Mouse (Mus musculus): Measurements from ENCODE around the gene Furin. TPM values are rescaled to one million over a fixed set of nuclear protein-coding genes. Genes with fewer than 3 reads are reported as not detected.

Gene Furin
- polyA plus RNA-seq, 1 experiment from 2014 or later, result 8.7 TPM

DNA sequence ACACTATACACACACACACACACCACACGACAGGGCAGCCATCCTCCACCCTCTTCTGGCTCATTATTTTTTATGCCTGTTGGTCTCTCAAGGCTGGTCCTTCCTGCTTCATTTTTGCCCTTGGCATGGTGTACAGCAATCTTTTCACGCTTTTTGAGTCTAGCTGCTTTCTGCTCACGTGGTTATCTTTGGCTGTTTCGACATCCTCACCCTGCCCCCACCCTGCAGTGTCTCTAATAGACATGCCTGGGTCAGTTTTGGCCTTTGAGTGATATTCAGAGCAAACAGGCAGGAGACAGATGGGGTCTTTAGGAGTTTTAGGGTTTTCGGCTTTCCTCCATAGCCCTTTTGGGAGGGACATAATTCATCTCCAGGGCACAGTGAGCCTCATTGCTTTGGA is 58.4 kb downstream of the Furin start:
- Histone ChIP-seq H3K4me1 (ENCODE audit: control insufficient read depth, insufficient read depth, low read length) (peaks cover 13% of the 10 kb centered on the region), H3K9ac (ENCODE audit: low read length) (no peak overlapping the region), H3K27me3 (ENCODE audit: control insufficient read depth, insufficient read depth, low read length) (no peaks in the 10 kb centered on the region), H3K4me3 (replicated peaks; ENCODE audit: low read length) (no peak overlapping the region), H3K4me2 (ENCODE audit: low read depth, low read length) (no peak overlapping the region), H3K27ac (ENCODE audit: low read length) (peak overlapping the region; percentile 80; the same call in 1 of the 2 replicates), H3K36me3 (ENCODE audit: control insufficient read depth, insufficient read depth, low read length) (no peaks in the 10 kb centered on the region), H3K9me3 (replicated peaks; ENCODE audit: control insufficient read depth, low read length) (no peaks in the 10 kb centered on the region)
- WGBS, result 85% methylated on average over 5 of the region's 5 CpGs
- ATAC-seq (ENCODE audit: insufficient read depth, low FRiP score), result no peak

DNA sequence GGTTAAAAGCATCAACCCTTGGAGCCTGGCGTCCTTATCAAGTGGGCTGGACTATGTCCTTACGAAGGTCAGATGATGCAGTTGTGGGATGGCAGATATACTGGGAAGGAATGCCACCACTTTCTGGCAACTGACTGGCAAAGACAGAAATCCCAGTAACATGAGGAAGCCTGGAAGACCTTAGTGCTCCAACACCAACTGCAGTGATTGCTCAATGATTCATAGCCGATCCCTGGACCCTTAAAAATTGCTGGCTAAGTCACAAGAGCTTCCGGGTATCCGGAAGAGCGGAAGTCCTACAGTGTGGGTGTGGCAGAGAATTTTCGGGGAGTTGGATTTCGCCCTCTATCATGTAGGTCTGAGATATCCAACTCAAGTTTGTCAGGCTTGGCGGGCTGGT is 59.1 kb downstream of the Furin start:
- Histone ChIP-seq H3K4me2 (ENCODE audit: low read depth, low read length) (no peak overlapping the region), H3K9ac (ENCODE audit: low read length) (no peak overlapping the region), H3K4me3 (replicated peaks; ENCODE audit: low read length) (no peak overlapping the region), H3K36me3 (ENCODE audit: control insufficient read depth, insufficient read depth, low read length) (no peaks in the 10 kb centered on the region), H3K27me3 (ENCODE audit: control insufficient read depth, insufficient read depth, low read length) (no peaks in the 10 kb centered on the region), H3K9me3 (replicated peaks; ENCODE audit: control insufficient read depth, low read length) (no peaks in the 10 kb centered on the region), H3K4me1 (ENCODE audit: control insufficient read depth, insufficient read depth, low read length) (peaks cover 14% of the 10 kb centered on the region), H3K27ac (ENCODE audit: low read length) (no peak overlapping the region)
- 94% methylated on average over 9 of the region's 9 CpGs for WGBS
- ATAC-seq (ENCODE audit: insufficient read depth, low FRiP score), result no peak

DNA sequence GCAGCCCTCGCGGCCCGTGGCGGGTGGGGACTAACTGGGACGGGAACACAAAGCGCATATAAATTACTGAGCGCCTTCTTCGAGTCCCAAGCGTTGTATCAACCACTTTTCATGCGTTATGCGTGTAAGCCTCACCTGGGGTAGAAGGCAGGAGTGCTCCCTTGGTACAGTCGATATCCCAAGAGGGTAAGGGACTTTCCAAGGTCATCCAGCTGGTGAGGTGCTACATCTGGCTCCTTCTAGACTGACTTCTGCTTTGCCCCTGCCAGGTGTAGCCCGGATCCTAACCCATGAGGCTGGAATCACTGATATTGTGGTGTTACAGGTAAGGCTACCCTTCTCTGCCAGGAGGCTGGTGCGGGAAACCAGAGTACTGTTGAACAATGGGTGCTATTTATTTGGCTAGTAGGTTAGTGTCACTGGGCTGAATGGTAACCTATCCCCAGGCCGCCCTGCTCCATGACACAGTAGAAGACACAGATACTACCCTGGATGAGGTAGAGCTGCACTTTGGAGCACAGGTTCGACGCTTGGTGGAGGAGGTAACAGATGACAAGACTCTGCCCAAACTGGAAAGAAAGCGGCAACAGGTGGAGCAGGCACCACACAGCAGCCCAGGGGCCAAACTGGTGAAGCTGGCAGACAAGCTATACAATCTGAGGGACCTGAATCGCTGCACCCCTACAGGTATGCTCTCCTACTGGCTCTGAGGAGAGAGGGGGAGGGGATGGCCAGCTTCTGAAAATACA is 61.8 kb downstream of the Furin start:
- WGBS, result 21% methylated on average over 19 of the region's 19 CpGs
- peak overlapping the region; percentile 95 for H3K4me2 ChIP-seq (ENCODE audit: low read depth, low read length)
- no peaks in the 10 kb centered on the region for H3K36me3 ChIP-seq (ENCODE audit: control insufficient read depth, insufficient read depth, low read length)
- H3K27ac ChIP-seq (ENCODE audit: low read length), result peak overlapping the region; percentile 69
- ATAC-seq (ENCODE audit: insufficient read depth, low FRiP score), result no peak
- H3K4me3 ChIP-seq (replicated peaks; ENCODE audit: low read length), result peak overlapping the region; percentile 66
- no peaks in the 10 kb centered on the region for H3K27me3 ChIP-seq (ENCODE audit: control insufficient read depth, insufficient read depth, low read length)
- H3K9ac ChIP-seq (ENCODE audit: low read length), result peak overlapping the region; percentile 89
- H3K9me3 ChIP-seq (replicated peaks; ENCODE audit: control insufficient read depth, low read length), result no peaks in the 10 kb centered on the region
- H3K4me1 ChIP-seq (ENCODE audit: control insufficient read depth, insufficient read depth, low read length), result peaks cover 30% of the 10 kb centered on the region

DNA sequence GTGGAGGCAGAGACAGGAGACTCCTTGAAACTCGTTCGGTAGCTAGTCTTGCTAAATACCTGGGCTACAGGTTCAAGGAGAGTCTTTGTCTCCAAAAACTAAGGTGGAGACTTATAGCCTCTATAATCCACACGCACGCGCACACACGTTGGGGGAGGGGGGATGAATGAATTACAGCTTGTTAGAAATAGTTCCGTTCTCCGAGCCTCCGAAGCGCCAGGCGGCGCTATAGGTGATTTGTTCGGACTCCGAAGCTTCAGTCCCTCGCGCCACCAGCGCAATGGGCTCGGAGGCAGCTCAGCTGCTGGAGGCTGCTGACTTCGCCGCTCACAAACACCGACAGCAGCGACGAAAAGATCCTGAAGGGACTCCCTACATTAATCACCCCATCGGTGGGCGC is 62.4 kb downstream of the Furin start, which contains the start of gene Hddc3:
Gene Hddc3 (plus strand): TSS at position 247 of the 400 bp plus-strand sequence.
- Histone ChIP-seq H3K4me1 (ENCODE audit: control insufficient read depth, insufficient read depth, low read length) (peaks cover 35% of the 10 kb centered on the region), H3K4me3 (replicated peaks; ENCODE audit: low read length) (peak within 1 kb of the TSS; percentile 66), H3K27ac (ENCODE audit: low read length) (peak within 1 kb of the TSS; percentile 69), H3K36me3 (ENCODE audit: control insufficient read depth, insufficient read depth, low read length) (no peaks in the 10 kb centered on the region), H3K9ac (ENCODE audit: low read length) (peak within 1 kb of the TSS; percentile 89), H3K27me3 (ENCODE audit: control insufficient read depth, insufficient read depth, low read length) (no peaks in the 10 kb centered on the region), H3K4me2 (ENCODE audit: low read depth, low read length) (peak within 1 kb of the TSS; percentile 95), H3K9me3 (replicated peaks; ENCODE audit: control insufficient read depth, low read length) (no peaks in the 10 kb centered on the region)
- peak; percentile 20; the same call in 1 of the 2 replicates for ATAC-seq (ENCODE audit: insufficient read depth, low FRiP score)
- 1% methylated on average over 25 of the region's 25 CpGs for WGBS

DNA sequence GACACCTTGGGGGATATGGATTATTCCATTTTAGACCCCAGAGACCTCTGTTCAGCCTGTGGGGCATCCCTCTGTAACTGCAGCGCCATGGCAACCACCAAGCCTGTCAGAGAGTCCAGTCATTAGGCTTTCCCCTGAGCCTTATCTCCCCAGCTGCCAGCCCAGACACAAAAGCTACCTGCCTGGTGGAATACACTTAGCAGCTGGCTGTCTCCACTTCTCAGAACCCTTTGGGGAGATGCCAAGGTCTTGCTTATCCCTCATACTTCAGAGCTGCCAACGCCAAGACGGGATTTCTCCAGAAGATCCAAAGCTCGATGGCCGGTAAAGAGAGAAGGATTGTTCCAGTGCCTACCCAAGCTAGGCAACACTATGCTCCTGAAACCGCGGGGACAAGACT is 63.4 kb downstream of the Furin start:
- H3K4me1 ChIP-seq (ENCODE audit: control insufficient read depth, insufficient read depth, low read length), result peaks cover 29% of the 10 kb centered on the region
- no peak overlapping the region for H3K4me2 ChIP-seq (ENCODE audit: low read depth, low read length)
- no peak overlapping the region for H3K4me3 ChIP-seq (replicated peaks; ENCODE audit: low read length)
- no peak overlapping the region for H3K9ac ChIP-seq (ENCODE audit: low read length)
- 73% methylated on average over 7 of the region's 7 CpGs for WGBS
- H3K9me3 ChIP-seq (replicated peaks; ENCODE audit: control insufficient read depth, low read length), result no peaks in the 10 kb centered on the region
- no peaks in the 10 kb centered on the region for H3K36me3 ChIP-seq (ENCODE audit: control insufficient read depth, insufficient read depth, low read length)
- H3K27me3 ChIP-seq (ENCODE audit: control insufficient read depth, insufficient read depth, low read length), result no peaks in the 10 kb centered on the region
- H3K27ac ChIP-seq (ENCODE audit: low read length), result no peak overlapping the region
- no peak for ATAC-seq (ENCODE audit: insufficient read depth, low FRiP score)

DNA sequence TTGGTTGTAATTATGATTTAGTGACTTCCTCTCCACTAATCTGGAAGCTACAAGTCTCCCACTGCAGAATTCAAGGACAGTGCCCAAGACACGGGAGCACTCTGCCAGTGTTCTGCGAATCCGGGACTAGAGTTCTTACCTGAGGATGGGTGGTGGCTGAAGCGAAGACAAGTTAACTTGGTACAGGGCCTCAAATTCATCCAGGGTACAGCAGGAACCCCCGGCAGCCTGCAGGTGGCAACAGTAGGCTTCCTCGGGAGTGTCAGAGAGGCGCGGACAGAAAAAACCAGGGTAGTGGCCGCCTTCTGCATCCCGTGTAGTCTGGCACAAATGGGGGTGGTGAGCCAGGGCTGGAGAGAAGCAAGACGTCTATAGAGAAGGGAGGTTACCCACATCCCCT is 64.4 kb downstream of the Furin start, which contains the start of gene Unc45a:
Gene Unc45a (minus strand): TSS at position 213 of the 400 bp plus-strand sequence.
- H3K9ac ChIP-seq (ENCODE audit: low read length), result peak within 1 kb of the TSS; percentile 76
- ATAC-seq (ENCODE audit: insufficient read depth, low FRiP score), result peak; percentile 65

DNA sequence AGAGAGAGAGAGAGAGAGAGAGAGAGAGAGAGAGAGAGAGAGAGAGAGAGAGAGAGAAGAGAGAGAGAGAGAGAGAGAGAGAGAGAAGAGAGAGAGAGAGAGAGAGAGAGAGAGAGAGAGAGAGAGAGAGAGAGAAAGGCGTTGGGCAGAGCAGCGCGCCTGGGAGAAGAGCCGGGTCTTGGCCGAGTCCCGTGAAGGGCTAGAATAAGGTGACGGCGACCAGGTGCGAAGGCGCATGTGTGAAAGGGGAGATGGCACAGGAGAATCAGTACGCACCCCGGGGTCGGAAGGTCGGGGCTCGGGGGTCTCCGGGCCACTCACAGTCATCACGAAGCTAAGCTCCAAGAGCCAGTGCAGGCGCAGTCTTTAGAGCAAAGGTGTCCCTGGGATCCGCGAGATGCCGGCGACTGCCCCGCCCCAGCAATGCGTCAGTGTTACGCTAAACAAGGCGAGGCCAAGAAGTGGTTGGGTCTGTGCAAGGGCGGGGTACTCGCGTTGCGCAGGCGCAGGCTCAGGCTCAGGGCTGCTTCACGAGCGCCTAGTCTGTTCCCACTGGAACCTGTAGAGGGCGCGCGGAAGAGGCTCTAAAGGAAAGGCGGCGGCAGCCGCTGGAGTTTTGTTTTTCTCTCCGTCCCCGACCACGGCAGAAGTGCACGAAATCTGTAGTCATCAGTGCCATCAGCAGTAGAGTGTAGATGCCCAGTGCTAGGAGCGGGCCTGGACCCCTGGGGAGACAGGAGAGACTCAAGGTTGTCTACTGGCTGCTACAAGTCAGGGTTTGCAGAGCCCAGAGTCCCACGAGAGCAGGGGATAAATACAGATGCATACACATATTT is 65.2 kb downstream of the Furin start:
- H3K27me3 ChIP-seq (ENCODE audit: control insufficient read depth, insufficient read depth, low read length), result no peaks in the 10 kb centered on the region
- H3K9ac ChIP-seq (ENCODE audit: low read length), result peak overlapping the region; percentile 88
- H3K4me3 ChIP-seq (replicated peaks; ENCODE audit: low read length), result peak overlapping the region; percentile 76
- peak; percentile 97 for ATAC-seq (ENCODE audit: insufficient read depth, low FRiP score)
- H3K4me1 ChIP-seq (ENCODE audit: control insufficient read depth, insufficient read depth, low read length), result peaks cover 29% of the 10 kb centered on the region
- peak overlapping the region; percentile 86 for H3K27ac ChIP-seq (ENCODE audit: low read length)
- no peaks in the 10 kb centered on the region for H3K9me3 ChIP-seq (replicated peaks; ENCODE audit: control insufficient read depth, low read length)
- H3K4me2 ChIP-seq (ENCODE audit: low read depth, low read length), result peak overlapping the region; percentile 87
- H3K36me3 ChIP-seq (ENCODE audit: control insufficient read depth, insufficient read depth, low read length), result peaks cover 9% of the 10 kb centered on the region
- under 1% methylated on average over 45 of the region's 45 CpGs for WGBS

More for the DNA sequence above, 64.4 kb downstream of the Furin start, which contains the start of gene Unc45a:
- peak within 1 kb of the TSS; percentile 76 for H3K4me3 ChIP-seq (replicated peaks; ENCODE audit: low read length)
- peak within 1 kb of the TSS; percentile 86 for H3K27ac ChIP-seq (ENCODE audit: low read length)
- WGBS, result 3% methylated on average over 11 of the region's 11 CpGs
- H3K9me3 ChIP-seq (replicated peaks; ENCODE audit: control insufficient read depth, low read length), result no peaks in the 10 kb centered on the region
- no peaks in the 10 kb centered on the region for H3K27me3 ChIP-seq (ENCODE audit: control insufficient read depth, insufficient read depth, low read length)
- H3K36me3 ChIP-seq (ENCODE audit: control insufficient read depth, insufficient read depth, low read length), result peaks cover 4% of the 10 kb centered on the region; the same call in 1 of the 2 replicates
- peak within 1 kb of the TSS; percentile 87 for H3K4me2 ChIP-seq (ENCODE audit: low read depth, low read length)
- H3K4me1 ChIP-seq (ENCODE audit: control insufficient read depth, insufficient read depth, low read length), result peaks cover 29% of the 10 kb centered on the region

DNA sequence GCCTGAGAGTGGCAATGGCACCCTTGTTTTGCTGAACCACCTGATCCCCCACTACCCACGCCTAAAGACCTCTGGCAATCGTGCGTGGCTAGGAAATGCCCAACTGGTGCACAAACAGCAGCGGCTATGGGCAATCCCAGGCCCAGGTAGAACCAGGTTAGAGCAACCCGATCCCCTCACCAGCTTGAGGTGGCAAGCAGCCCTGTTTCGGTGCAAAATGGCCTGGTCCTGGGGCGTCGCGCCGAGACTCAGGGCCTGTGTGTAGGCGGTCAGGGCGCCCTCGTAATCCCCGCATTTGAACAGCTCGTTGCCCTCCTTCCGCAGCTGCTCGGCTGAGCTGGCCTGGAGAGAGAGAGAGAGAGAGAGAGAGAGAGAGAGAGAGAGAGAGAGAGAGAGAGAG is 65.9 kb downstream of the Furin start:
- no peaks in the 10 kb centered on the region for H3K9me3 ChIP-seq (replicated peaks; ENCODE audit: control insufficient read depth, low read length)
- ATAC-seq (ENCODE audit: insufficient read depth, low FRiP score), result no peak
- peaks cover 29% of the 10 kb centered on the region for H3K4me1 ChIP-seq (ENCODE audit: control insufficient read depth, insufficient read depth, low read length)
- H3K4me2 ChIP-seq (ENCODE audit: low read depth, low read length), result peak overlapping the region; percentile 87
- WGBS, result 4% methylated on average over 17 of the region's 17 CpGs
- H3K36me3 ChIP-seq (ENCODE audit: control insufficient read depth, insufficient read depth, low read length), result peaks cover 14% of the 10 kb centered on the region
- peak overlapping the region; percentile 76 for H3K4me3 ChIP-seq (replicated peaks; ENCODE audit: low read length)
- H3K27ac ChIP-seq (ENCODE audit: low read length), result peak overlapping the region; percentile 34; the same call in 1 of the 2 replicates
- no peaks in the 10 kb centered on the region for H3K27me3 ChIP-seq (ENCODE audit: control insufficient read depth, insufficient read depth, low read length)
- peak overlapping the region; percentile 88 for H3K9ac ChIP-seq (ENCODE audit: low read length)

Data from stomach, embryonic 16.5 days (tissue).